In genomic region chr7:81829379-81829894, GRCm38 (mm10) we compare ENCODE assay signal across 7 mouse cellular contexts. TPM values are rescaled to one million over a fixed set of nuclear protein-coding genes. Genes with fewer than 3 reads are reported as not detected.
DNase-seq lines count a peak whose midpoint lies in the region; ATAC-seq and TF ChIP-seq lines count a peak whose summit lies in the region.

Btbd1 (minus strand) TSS chr7:81829431.

- 0 out of 2 replicates have a peak, but pooled peaks cover 14% of the 10 kb centered on the region for H3K4me1 ChIP-seq in intestine, postnatal 0 days (replicated peaks; ENCODE audit: control insufficient read depth, insufficient read depth, low read length)
- peaks cover 36% of the 10 kb centered on the region for H3K4me1 ChIP-seq in limb, embryonic 10.5 days
- H3K4me1 ChIP-seq in midbrain, embryonic 12.5 days = peaks cover 32% of the 10 kb centered on the region

- no peaks in the 10 kb centered on the region for H3K9me3 ChIP-seq in intestine, postnatal 0 days (ENCODE audit: control insufficient read depth)
- H3K9me3 ChIP-seq in limb, embryonic 10.5 days (replicated peaks) = no peaks in the 10 kb centered on the region
- no peaks in the 10 kb centered on the region for H3K9me3 ChIP-seq in midbrain, embryonic 12.5 days

- DNase-seq in adrenal gland, adult 18-20 months (ENCODE audit: low spot score in 2 of 2) = peak; percentile 89 to 90
- DNase-seq in embryo, embryonic 9.5 days (ENCODE audit: extremely low spot score) = peak; percentile 83
- no peak for DNase-seq in gonadal fat pad, adult 2 months (ENCODE audit: low read depth)
- peak; percentile 85 for DNase-seq in limb, embryonic 10.5 days (ENCODE audit: low spot score)
- peak; percentile 51 for DNase-seq in skeletal muscle tissue, adult 2 months (ENCODE audit: low read depth, low spot score)

- WGBS in intestine, postnatal 0 days = under 1% methylated on average over 42 of the region's 58 CpGs
- under 1% methylated on average over 53 of the region's 58 CpGs for WGBS in limb, embryonic 10.5 days
- WGBS in midbrain, embryonic 12.5 days = 0% methylated on average over 44 of the region's 58 CpGs

- H3K27me3 ChIP-seq in intestine, postnatal 0 days (replicated peaks; ENCODE audit: control insufficient read depth, insufficient read depth, low read length) = no peaks in the 10 kb centered on the region
- no peaks in the 10 kb centered on the region for H3K27me3 ChIP-seq in limb, embryonic 10.5 days (ENCODE audit: low read depth, poor library complexity, severe bottlenecking)
- H3K27me3 ChIP-seq in midbrain, embryonic 12.5 days = no peaks in the 10 kb centered on the region

- H3K9ac ChIP-seq in intestine, postnatal 0 days (ENCODE audit: low read depth, low read length) = peak within 1 kb of the TSS; percentile 86
- H3K9ac ChIP-seq in midbrain, embryonic 12.5 days (replicated peaks) = peak within 1 kb of the TSS; percentile 90

- TF ChIP-seq CTCF in intestine, postnatal 0 days (IDR thresholded peaks at IDR 0.05; ENCODE audit: low read depth) = no peak

- H3K4me3 ChIP-seq in intestine, postnatal 0 days (ENCODE audit: low read depth, low read length) = peak within 1 kb of the TSS; percentile 69
- H3K4me3 ChIP-seq in limb, embryonic 10.5 days = peak within 1 kb of the TSS; percentile 79
- H3K4me3 ChIP-seq in midbrain, embryonic 12.5 days = peak within 1 kb of the TSS; percentile 86

- ATAC-seq in intestine, postnatal 0 days = peak; percentile 90
- ATAC-seq in midbrain, embryonic 12.5 days (ENCODE audit: low FRiP score, low read depth) = peak; percentile 92

- peak within 1 kb of the TSS; percentile 70 for H3K4me2 ChIP-seq in intestine, postnatal 0 days (replicated peaks; ENCODE audit: low read depth)
- H3K4me2 ChIP-seq in midbrain, embryonic 12.5 days (replicated peaks) = peak within 1 kb of the TSS; percentile 75

- H3K27ac ChIP-seq in intestine, postnatal 0 days (ENCODE audit: low read depth, low read length) = peak within 1 kb of the TSS; percentile 91
- H3K27ac ChIP-seq in limb, embryonic 10.5 days = peak within 1 kb of the TSS; percentile 94
- H3K27ac ChIP-seq in midbrain, embryonic 12.5 days (replicated peaks) = peak within 1 kb of the TSS; percentile 98

- no peaks in the 10 kb centered on the region for H3K36me3 ChIP-seq in intestine, postnatal 0 days (ENCODE audit: control insufficient read depth, insufficient read depth)
- no peaks in the 10 kb centered on the region for H3K36me3 ChIP-seq in limb, embryonic 10.5 days
- H3K36me3 ChIP-seq in midbrain, embryonic 12.5 days = no peaks in the 10 kb centered on the region

RNA-seq across cellular contexts. Expression of gene Btbd1, which starts in this region (rescaled TPM):
- 100 to 1,000 TPM; 118 to 124 TPM for total RNA-seq in adrenal gland, adult 18-20 months (2021)
- 39.4 and 48.1 TPM in 2 replicates for polyA plus RNA-seq in gonadal fat pad, adult 2 months (2012; rRNA removed)
- 41.0 and 42.7 TPM in 2 replicates for polyA plus RNA-seq in intestine, postnatal 0 days (2015; fragmentation: Nextera tagmentation; extraction: Ambion mirVana)
- 58.5 and 59.4 TPM in 2 replicates for polyA plus RNA-seq in limb, embryonic 10.5 days (2016; fragmentation: Nextera tagmentation; extraction: Ambion mirVana)
- polyA plus RNA-seq in midbrain, embryonic 12.5 days (2016; fragmentation: Nextera tagmentation; extraction: Ambion mirVana) = 105 and 113 TPM in 2 replicates
